Mouse (Mus musculus) brain, embryonic 14.5 days (tissue): ENCODE results near the gene Crip2. TPM values are rescaled to one million over a fixed set of nuclear protein-coding genes. Genes with fewer than 3 reads are reported as not detected.

ENCODE experiments used
- DNase-seq: peaks from one replicate; pipeline ENCODE4 v3.0.0-alpha.2; 2011; ENCODE audit warnings: low read depth
- CTCF ChIP-seq: fragments of 200-500 bp; IDR thresholded peaks from 2 replicates; pipeline ENCODE4 v1.5.1; 2012; ENCODE audit warnings: inconsistent platforms, mild to moderate bottlenecking, moderate library complexity, borderline replicate concordance; ENCODE audit not compliant: insufficient read depth, insufficient read length; ENCODE audit errors: extremely low read depth
- POLR2A ChIP-seq: fragments of 200-500 bp; IDR thresholded peaks from 2 replicates; pipeline ENCODE4 v1.6.1; 2012; ENCODE audit warnings: mild to moderate bottlenecking, inconsistent platforms, borderline replicate concordance; ENCODE audit not compliant: poor library complexity, insufficient read depth, insufficient read length, severe bottlenecking; ENCODE audit errors: extremely low read depth
- polyA plus RNA-seq: library from polyadenylated mRNA; depleted of rRNA; stranded (reverse); fragments of >200 nt; gene quantifications from 2 replicates; pipeline ENCODE4 v1.2.3, GENCODE M21; 2012

Crip2 gene
- polyA plus RNA-seq, 1 experiment, result 303 TPM

DNA sequence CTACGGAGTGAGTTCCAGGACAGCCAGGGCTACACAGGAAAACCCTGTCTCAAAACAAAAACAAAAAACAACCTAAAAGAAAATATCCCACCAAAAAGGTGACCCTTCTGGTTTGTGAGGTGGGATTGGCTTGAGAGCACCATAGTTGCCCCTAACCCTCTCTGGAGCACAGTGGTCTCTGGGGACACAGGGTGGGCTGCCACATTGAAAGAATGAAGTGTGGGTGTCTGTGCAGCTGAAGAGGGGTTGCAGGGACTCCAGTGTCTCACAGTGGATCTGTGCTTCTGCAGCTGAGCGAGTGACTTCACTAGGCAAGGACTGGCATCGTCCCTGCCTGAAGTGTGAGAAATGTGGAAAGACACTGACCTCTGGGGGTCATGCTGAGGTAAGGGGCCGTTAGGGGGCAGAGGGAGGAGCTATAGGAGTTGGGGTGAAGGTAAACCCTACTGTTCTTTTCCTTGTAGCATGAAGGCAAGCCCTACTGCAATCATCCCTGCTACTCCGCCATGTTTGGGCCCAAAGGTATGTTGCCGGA, 13.0 kb downstream of the Crip2 start:
- no peak for DNase-seq
- no peak for TF ChIP-seq CTCF
- TF ChIP-seq POLR2A, result no peak

DNA sequence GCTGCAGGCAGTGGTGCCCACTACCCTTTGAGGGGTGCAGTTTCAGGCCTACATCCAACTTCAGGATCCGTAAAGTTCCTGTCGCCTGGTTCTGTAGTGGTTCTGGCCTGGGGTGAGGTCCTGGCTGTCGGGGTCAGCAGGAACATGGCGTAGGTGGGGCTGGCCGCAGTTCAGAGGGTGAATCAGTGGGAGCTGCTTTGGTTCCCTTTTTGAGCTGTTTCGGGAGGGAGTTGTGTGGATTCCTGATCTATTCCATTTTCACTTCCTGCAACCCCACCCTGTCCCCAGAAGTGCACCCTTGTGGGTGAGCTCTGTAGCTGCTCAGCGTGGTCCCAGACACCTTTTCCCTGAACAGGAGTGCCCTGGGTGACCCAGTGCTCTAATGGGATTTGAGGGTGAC, 13.9 kb downstream of the Crip2 start:
- no peak for TF ChIP-seq CTCF
- TF ChIP-seq POLR2A, result no peak
- DNase-seq, result no peak

- no peak for DNase-seq
- TF ChIP-seq CTCF, result no peak
- no peak for TF ChIP-seq POLR2A
Measured at GRCm38 (mm10) chr12:113154747-113155075, 14.7 kb downstream of the Crip2 start.

DNA sequence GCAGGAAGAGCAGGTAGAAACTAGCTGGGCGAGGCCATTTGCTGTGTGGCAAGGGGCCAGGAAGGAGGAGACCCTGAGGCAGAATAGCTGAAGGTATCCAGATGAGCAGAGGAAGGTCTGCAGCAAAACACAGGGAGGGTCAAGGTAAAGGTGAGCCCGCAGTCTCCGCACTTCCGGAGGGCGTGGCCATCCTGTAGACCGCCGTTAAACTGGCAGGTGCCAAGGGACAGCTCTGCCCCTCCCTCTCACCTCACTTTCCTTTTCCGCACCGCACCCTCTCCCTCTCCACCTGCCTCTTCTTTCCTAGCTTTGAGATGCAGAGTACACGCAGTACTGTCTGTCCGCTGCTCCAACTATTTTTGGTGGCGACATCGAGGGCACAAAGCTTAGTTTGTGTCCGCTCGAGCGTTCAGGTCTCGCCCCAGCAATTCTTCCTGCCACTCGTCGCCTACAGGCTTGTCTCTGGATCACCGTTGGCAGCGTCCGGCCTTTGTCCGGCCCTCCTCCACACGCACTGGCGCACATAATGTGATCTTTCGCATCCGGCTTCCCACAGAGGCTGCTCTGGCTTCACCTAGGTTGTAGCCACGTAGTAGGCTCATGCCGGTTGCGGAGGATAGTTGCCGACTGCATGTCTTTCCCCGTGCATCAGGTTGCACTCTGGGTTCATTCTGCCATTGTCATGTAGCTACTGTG, 15.2 kb downstream of the Crip2 start:
- no peak for DNase-seq
- TF ChIP-seq CTCF (no peak), POLR2A (no peak)

DNA sequence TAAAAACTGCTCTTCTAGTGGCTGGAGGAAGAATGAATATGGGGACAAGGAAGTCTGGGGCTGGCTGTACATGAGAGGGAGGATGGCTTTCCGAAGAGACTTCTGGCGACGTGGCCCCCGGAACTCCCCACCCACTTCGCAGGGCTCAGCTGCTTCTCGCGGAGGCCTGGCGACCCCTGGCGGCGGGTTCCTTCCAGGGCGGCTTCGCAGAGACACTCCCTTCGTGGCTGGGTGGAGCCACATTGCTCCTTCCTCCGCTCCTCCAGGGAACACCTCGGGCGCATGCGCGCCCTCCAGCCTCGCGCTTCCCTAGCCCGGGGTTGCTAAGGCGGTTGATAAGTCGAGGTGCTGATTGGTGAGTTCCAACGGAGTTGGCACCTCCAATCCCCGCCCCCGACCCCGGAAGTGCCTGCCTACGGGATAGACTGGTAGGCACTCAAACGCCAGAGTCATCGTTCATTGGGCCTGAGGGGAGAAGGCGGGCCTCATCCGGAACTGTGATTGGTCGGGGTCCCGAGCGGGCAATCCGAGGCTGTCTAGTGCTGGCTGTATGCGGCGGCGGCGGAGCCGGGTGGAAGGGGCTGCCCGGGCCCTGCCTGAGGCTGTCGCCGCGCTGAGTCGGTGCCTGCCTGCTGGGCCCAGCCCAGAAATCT, 16.0 kb downstream of the Crip2 start, which contains the start of gene Tedc1:
Tedc1 (plus strand) TSS at position 535 of the 653 bp plus-strand sequence.
- TF ChIP-seq POLR2A (peak; percentile 49), CTCF (peak; percentile 99)
- DNase-seq, result peak; percentile 100

DNA sequence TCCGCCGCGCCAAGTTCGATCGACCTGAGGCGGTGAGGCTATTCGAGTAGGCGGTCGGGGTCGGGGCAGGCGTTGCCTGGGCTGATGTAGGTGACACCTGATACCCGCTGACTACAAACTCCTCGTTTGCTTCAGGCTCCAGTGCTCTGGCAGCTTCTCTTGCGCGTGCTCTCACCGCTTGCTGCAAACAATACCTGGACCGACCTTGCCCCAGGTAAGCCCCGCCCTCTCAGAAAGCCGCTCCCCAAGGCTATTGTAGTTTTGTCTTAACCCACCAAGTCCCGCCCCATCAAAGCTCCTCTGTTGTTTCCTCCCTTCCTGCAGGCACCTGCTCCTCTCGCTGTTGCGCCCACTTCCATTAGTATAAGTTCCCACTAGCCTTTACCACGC, 16.5 kb downstream of the Crip2 start:
- no peak for DNase-seq
- TF ChIP-seq POLR2A (no peak), CTCF (no peak)

DNA sequence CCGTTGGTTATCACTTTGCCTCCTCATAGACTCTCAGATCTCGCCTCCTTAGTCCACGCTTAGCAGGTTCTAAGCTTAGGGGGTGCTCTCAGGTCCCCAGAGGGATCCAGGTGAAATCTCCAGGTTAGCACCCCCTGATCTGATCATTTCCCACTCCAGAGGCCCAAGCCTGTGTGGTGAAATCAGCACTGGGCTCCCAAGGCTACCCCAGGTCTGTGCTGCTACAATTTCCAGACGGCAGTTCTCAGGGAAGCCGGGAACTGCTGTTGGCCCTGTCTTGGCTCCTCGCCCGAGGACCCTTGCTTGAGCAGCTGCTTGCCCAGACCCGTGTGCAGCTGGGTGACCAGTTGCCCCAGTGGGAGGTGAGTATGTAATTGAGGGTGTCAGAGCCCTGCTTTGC, 17.0 kb downstream of the Crip2 start:
- TF ChIP-seq POLR2A (no peak), CTCF (no peak)
- no peak for DNase-seq

GRCm38 (mm10) chr12:113157521-113157920, 17.5 kb downstream of the Crip2 start:
- DNase-seq, result no peak
- TF ChIP-seq CTCF (no peak), POLR2A (no peak)

GRCm38 (mm10) chr12:113157971-113158370, 17.9 kb downstream of the Crip2 start:
- no peak for DNase-seq
- TF ChIP-seq CTCF, result no peak
- no peak for TF ChIP-seq POLR2A

GRCm38 (mm10) chr12:113163561-113164006, 23.5 kb downstream of the Crip2 start:
- no peak for TF ChIP-seq POLR2A
- TF ChIP-seq CTCF, result no peak
- DNase-seq, result peak; percentile 79

- DNase-seq, result no peak
- TF ChIP-seq POLR2A (no peak), CTCF (no peak)
Measured at GRCm38 (mm10) chr12:113168031-113168536, 28.0 kb downstream of the Crip2 start.

DNA sequence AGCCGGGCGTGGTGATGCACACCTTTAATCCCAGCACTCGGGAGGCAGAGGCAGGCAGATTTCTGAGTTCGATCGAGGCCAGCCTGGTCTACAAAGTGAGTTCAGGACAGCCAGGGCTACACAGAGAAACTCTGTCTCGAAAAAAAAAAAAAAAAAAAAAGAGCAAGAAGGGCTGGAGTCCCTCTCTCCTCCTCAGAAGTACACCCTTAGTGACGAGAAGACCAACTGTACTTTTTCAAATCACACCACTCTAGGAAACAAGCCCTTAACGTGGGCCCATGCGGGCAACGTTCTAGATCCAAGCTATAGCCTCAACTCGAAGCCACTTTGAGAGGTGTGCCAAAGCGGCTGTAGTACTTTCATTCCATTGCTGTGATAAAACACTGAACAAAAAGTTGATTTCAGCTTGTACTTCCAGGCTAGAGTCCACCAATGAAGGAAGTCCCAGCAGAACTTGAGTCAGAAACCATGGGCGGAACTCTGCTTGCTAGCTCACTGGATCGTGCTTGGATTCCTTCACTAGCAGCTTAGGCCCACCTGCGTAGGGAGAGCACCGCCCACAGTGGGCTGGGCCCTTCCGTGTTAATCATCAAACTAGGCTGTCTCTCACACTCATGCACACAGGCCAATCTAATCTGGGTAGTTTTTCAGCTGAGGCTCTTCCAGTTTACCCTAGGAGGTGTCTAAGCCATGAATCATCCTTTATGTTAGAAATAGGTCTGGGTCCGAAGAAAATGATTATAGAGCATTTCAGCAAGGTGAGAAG, 37.1 kb downstream of the Crip2 start:
- DNase-seq, result no peak
- TF ChIP-seq CTCF, result no peak
- TF ChIP-seq POLR2A, result no peak

GRCm38 (mm10) chr12:113181020-113181419, 41.0 kb downstream of the Crip2 start:
- DNase-seq, result no peak
- TF ChIP-seq CTCF, result no peak
- TF ChIP-seq POLR2A, result no peak
